Mouse (Mus musculus): Measurements from ENCODE around the gene Cenpv. TPM values are rescaled to one million over a fixed set of nuclear protein-coding genes. Genes with fewer than 3 reads are reported as not detected.

The Cenpv gene
- 10 to 100 TPM; 37.5 to 42.7 TPM for total RNA-seq (2021)
- long read RNA-seq, transcript Cenpv-201 (5 exons, 1,032 nt), result major isoform, 28 of 31 reads
- long read RNA-seq, partial matches to known transcripts, result 1 of 31 reads
- long read RNA-seq, other reads (novel, unspliced or antisense), result 2 of 31 reads

DNA sequence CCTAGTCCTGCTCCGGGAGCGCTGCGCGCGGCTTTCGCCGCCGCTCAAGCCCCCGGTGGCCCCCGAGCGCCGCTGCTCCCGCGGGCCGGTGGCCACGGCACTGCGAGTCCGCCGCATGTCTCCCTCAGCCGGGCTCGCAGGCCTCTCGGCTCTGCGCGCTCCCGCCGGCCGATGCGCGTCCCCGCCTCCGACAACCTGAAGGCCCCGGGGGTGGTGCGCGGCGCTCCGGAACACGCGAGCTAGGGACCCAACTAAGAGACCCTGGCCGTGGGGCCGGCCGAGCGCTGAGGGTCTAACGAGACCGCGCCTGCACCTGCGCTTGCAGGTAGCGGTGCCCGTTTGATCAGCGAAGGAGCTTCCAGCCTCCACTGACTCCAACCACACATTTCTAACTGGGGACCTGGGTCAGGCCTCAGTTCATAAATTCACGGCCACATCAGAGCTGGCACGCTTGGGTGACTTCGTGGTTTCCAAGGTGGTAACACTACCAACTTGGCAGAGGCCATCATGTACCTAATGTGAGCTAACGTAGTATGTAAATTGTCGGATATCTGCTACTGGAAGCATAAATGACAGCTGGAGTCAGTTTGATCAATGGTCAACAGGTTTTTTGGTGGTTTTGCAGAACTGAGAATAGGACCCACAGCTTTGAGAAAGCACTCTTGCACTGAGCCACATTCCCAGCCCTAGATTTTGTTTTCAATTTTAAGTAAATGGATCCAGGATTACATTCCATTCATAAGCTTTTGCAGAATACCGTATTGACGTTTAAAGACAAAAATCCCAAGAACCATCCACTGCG is at the start of gene Cenpv:
TSS of gene Cenpv (minus strand) at position 173 of the 802 bp plus-strand sequence.
- peak; percentile 40 to 69 for DNase-seq (ENCODE audit: low spot score in 2 of 2)

DNA sequence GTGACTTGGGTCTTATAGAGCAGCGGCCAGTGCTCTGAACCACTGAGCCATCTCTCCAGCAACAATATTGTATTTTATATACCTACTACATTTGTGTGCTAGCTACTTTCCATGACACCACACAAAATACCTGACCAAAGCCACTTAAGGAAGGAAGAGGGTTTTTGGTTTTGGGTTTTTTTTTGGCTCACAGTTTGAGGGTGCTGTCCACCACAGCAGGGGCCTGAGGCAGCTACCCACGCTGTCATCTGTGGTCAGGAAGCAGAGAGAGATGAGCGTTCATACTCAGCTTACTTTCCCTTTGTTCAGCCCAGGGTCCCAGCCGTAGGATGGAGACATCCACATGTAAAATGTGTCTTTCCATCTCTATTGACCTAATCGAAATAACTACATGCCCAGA is 48.0 kb upstream of the Cenpv start:
- DNase-seq (ENCODE audit: low spot score in 2 of 2), result no peak

DNA sequence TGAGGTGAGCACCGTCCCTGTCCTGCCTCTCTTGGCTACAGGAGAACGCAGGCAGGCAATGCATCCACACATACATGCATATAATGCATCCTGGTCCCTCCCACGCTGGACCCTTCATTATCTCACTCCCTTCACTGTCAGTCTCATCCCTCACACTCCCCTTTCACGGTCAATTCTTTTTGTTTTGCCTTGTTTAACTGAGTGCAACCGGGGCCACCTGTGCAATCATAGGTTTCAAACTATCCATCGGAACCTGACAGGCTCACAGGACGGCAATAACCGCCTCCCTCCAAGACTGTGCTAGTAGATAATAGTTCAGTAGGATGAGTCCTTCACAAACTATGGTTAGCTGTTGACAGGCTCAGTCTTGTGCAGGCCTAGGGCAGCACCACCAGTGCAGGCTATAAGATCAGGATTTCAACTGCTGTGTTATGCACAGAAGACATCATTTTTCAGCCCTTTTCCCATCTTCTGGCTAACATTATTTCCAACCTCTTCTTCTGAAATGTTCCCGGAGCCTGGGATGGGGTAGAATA is 45.7 kb upstream of the Cenpv start:
- DNase-seq (ENCODE audit: low spot score in 2 of 2), result no peak

DNA sequence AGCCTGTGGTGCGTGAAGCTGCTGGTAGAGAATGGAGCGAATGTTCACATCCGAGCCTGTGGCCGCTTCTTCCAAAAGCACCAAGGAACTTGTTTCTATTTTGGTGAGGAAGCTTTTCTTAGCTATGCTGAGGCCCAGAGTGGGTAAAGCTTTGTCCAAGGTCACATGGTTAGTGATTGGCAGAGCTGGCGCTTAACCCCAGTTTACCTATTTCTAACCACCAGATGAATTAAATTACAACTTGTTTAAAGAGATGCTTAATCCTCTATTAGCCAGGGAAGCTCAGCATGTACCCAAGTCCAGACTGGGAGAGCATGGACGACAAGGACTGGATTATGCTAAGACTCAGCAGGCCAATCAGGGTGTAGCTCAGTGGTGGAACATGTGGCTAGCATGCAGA is 44.0 kb upstream of the Cenpv start:
- DNase-seq (ENCODE audit: low spot score in 2 of 2), result no peak

DNA sequence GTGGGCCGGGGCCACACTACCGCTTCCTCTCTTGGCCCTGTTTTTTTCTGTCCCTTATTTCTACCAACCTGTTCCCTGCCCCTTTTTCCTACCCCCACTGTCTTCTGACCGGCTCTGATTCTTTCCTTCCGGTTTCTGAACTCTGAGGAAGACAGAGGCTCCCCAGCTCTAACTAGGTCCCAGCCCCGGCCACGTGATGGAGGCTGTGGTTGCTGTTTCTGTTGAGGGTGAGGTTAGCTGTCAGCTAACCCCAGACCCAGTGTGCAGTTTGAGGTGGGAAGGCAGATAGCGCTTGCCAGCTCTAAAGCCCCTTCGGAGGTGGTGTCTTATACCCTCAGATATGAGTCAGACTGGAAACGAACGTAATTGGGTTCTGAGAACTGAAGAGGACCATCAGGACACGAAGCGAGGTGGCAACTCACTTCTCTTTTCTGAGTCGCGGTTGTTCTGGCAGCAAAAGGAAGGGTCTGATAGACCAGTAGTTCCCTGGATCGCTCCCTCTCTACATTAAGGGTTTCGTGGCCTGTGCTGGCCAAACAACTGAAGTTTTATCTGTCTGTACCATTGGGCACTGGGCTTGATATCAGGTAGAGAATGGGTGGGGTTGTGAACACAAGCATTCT is 37.6 kb upstream of the Cenpv start:
- no peak for DNase-seq (ENCODE audit: low spot score in 2 of 2)

DNA sequence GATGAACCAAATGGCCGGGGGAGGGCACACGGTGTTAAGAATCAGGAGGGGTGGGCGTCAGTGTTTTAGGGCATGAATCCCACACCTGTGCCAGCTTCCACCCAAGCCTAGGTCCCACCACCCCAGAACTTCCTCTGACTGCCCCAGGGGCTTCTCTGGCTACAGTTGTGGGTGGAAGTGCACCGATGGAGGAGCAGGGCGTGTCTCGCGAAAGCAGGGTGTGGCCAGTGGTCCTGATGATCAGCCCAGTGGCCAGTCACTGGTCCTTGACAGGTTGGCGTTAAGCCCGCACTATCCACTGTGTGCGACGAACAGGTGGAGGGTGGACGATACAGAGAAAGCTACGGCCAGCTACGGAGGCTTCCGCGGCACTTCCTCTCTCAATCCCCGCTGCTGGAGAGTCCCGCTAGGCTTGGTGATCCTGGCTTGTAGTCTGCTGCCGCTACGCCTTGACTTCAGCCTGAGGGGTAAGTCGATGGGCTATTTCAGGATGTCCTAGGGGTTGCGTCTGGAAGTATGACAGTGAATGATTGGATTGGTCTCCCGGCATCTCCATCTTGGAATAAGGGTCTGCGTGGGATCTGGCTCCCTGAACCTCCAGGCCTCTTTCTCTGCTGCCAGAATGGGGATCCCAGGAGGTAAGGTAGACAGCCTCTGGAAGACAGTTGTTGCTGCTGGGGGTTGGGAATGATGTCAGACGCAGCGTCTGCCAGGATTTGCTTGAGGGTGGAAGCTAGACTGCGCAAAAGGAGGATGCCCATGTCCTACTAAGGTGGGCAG is 36.8 kb upstream of the Cenpv start:
- DNase-seq (ENCODE audit: low spot score in 2 of 2), result peak; percentile 37 to 42

DNA sequence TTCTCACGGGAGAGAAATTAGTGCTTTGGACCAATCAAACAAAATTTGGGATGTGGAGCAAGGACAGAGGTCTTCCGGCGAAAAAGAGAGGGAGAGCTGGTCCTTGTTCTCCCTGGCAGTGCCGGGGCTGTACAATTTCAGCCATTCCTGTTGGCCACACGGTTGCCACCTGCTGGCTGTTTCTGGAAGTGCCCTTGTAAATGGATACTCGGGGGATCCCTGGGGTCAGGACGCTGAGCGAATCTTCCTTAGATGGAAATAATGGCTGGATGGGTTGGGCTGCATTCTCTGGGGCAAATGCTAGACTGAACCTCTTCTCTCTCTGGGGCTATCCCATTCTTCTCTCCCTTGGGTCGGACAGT is 36.2 kb upstream of the Cenpv start:
- DNase-seq (ENCODE audit: low spot score in 2 of 2), result peak; percentile 74 to 93

DNA sequence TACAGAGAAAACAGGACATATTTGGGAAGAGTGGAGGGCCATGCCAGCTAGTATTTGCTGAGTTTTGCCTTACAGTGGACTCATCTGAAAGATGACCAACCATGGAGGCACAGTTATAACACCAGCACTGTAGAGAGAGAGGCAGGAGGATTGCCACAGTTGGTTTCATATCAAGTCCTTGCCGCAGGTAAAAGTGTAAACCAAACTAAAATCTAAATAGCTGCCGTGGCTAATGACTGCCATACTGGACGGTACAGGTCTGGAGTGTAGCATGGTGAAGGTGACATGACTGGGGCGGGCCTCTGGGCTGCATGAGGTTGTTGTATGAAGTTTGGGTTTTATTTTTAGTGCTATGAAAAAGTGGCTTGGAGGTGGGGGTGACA is 35.6 kb upstream of the Cenpv start:
- no peak for DNase-seq (ENCODE audit: low spot score in 2 of 2)

DNA sequence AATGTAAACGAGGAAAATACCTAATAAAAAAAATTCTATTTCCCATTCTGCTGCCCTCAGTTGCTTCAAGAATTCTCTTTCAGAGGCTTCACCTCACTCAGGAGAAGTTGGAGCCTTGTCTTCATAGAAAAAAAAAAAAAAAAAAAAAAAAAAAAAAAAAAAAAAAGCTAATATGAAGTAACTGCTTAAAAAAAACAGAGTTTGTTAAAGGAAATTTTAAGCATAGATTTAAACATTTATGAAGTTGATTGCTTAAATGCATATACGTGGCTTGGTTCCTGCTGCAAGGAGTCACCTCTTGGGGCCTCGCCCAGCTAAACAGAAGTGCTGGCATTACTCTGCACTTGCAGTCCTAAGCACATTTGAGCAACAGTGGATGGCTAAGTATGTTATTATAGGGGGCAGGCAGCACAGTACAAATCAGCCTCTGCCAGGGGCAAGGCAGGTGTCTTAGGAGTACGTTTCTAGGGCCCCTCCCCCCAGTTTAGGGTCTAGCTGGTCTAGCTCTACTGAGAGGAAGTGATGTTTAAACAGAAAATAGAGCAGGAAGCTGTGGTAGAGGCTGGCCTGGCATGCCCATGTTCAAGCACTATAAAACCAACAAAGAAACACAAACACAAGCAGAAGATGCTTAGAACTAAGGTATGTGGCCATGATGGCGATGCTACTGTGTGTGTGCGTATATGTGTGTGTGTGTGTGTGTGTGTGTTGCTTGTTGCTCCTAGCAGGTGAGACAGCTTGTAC is 35.1 kb upstream of the Cenpv start, which contains the start of gene Trpv2:
TSS of gene Trpv2 (plus strand) at position 528 of the 744 bp plus-strand sequence.
- no peak for DNase-seq (ENCODE audit: low spot score in 2 of 2)

DNA sequence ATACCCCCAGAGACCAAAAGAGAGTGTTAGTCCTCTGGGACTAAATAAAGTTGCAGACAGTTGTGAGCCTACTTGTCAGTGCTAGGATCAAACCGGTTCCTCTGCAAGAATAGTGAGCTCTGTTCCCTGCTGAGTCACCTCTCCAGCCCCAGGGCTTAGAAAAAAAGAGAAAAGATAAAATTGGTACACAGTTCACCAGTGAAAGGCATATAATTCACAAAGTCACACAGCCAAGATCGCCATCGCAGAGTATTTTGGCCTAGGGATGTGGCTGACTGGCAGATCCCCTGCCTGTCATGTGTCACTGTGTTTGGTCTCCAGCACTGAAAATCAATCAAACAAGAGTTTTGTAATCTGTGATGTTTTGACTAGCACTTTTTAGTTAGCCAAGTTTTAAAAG is 29.2 kb upstream of the Cenpv start:
- no peak for DNase-seq (ENCODE audit: low spot score in 2 of 2)

DNA sequence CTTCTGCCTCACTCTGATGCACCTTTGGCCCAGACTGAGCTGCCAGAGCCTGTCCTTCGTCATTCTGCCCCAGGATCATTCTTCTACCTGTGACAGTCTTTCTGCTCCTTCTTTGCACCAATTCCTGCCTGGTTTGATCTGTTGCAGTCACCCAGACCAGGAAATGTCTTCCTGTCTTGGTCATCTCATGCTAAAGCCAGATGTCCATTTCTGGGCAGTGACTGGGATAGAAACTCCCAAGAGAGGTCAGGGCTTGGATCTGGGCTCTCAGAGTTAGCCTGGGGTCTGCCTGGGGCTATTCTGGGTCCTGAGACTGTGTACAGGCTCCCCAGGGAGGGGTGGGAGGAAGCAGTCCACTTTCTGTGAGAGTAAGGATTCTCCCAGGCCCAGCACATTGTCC is 27.1 kb upstream of the Cenpv start:
- DNase-seq (ENCODE audit: low spot score in 2 of 2), result no peak

DNA sequence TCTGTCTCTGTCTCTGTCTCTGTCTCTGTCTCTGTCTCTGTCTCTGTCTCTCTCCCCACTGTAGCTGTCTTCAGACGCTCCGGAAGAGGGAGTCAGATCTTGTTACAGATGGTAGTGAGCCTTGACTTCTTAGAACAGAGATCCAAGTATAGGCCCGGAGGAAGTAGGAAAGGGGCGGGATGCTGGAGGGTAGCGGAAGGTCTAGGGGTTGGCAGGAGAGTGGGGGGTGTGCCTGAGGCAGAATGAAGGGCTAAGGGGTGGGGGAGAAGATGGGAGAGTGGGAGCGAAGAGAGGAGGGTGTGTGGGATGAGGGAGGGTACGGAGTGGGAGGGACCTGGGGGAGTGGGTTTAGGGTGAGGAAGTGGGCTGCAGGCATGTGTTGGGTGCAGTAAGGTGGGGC is 26.7 kb upstream of the Cenpv start:
- DNase-seq (ENCODE audit: low spot score in 2 of 2), result no peak

DNA sequence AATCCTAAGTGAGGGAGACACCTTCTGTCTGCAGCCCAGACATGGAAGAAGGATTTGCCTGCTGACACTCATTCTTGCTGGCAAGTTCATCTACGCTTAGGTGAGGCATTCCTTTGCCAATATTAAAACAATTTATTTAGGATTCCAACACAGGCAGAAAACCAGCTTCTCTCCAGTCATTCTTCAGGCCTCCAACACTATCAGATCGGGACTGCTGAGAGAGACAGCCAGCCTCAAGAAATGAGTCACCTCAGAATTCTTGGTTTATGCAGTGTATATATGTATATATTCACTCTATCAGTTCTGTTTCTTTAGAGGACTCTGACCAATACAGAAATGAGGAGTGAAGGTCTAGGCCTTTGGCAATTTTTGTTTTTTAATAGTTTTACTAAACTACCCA is 24.5 kb upstream of the Cenpv start:
- no peak for DNase-seq (ENCODE audit: low spot score in 2 of 2)

DNA sequence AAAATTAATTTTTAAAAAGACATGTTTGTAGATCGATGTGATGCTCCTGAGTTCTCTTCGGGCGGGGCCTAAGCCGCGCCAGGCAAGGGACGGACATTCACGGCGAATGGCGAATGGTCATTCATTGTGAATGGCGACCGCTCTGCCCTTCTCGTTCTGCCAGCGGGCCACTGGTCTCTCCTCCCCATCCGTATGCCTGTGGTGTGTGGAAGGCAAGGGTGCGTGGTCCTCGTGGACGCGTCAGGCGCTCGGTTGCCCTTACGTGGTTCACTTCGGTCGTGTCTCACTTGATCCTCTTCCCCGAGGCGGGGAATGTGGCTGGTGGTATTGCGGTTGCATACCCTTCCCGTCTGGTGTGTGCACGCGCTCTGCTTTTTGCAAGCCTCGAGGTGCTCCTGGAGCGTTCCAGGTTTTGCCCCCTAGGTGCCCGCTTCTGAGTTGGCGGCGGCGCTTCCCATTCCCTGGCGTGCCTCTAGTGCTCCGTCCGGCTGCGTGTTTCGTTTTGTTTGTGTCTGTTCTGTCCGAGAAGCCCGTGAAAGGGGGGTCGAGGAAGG is 21.5 kb upstream of the Cenpv start:
- no peak for DNase-seq (ENCODE audit: low spot score in 2 of 2)

DNA sequence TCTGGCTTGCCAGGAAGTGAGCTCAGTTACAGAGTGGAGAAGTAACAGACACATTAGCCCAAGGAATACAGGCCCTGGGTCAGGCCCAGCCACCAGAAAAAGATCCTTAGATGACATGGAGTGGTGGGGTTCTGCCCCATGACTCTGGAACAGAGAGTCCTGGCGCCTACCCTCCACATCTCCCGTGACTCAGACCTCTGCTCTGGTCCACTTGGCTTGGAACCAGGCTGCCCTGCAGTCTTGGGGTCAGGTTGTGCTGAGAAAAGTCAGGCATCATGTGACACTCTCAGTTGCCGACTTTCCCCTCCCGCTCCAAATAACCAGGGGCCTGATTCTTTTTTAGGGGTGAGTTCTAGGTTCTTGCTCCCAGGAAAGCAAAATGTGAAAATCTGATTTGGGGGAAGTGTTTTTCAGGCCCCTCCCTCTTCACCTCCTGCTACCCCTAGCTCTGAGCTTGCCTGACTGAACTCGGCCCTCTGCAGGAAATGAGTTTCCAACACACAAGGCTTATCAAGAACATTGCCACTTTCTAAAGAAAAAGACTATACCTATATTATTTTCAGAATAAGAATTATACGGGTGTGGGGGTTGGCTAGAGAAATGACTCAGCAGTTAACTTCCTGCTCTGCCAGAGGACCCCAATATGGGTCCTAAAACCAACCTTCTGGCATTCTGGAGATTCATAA is 20.0 kb upstream of the Cenpv start:
- DNase-seq (ENCODE audit: low spot score in 2 of 2), result no peak

DNA sequence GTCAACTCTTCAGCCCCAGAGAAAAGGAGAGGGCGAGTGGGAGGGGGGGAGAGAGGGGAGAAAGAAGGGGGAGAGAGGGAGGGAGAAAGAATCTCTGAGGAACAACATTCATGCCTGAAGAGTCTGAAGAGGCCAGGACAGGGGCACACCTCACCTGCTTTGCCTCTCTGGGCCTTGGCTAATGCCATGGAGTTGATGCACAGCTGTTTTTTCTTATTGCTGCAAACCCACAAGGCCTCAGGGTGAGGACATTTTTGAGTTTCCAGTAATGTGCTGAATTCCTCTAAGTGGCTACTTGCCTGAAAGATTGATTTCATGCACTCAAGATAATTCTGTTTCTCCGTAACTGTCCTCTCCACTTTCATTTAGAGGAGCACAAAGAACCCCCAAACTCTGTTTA is 19.1 kb upstream of the Cenpv start:
- DNase-seq (ENCODE audit: low spot score in 2 of 2), result no peak

DNA sequence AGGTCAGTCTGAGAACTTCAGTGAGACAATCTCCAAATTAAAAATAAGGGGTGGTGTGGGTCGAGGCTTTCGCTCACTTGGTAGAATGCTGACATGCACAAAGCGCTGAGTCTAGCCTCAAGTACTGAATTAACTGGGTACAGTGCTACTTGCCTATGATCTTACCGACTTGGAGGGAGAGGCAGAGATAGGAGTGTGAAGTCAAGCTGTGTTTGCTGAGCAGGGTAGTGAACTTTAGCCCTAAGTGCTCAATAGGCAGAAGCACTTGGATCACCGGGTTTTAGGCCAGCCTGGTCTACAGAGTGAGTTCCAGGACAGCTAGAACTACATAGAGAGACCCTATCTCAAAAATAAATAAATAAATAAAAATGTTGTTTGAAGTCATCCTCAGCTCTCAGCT is 18.1 kb upstream of the Cenpv start:
- DNase-seq (ENCODE audit: low spot score in 2 of 2), result no peak

DNA sequence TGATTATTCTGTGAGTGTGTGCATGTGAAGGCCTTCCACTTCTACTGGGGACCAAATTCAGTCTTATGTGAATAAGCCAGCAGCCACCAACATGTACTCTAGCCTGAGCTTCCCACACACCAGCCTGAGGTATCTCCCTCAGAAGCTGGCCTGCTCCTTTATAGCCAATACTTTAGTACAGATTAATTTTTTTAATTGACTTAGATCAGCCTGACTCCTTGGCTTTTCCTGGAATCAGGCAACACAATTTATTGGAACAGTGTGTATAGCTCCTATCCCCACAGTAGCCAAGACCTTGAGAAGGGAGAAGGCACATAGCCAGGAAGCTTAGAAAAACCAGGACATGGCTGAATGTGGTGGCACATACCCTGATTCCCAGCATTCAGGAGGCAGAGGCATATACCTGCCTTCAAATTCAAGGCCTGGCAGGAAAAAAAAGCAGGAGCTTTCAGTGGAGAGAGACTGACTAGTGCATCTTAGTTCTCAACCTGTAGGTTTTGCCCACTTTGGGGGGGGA is 16.9 kb upstream of the Cenpv start:
- no peak for DNase-seq (ENCODE audit: low spot score in 2 of 2)

DNA sequence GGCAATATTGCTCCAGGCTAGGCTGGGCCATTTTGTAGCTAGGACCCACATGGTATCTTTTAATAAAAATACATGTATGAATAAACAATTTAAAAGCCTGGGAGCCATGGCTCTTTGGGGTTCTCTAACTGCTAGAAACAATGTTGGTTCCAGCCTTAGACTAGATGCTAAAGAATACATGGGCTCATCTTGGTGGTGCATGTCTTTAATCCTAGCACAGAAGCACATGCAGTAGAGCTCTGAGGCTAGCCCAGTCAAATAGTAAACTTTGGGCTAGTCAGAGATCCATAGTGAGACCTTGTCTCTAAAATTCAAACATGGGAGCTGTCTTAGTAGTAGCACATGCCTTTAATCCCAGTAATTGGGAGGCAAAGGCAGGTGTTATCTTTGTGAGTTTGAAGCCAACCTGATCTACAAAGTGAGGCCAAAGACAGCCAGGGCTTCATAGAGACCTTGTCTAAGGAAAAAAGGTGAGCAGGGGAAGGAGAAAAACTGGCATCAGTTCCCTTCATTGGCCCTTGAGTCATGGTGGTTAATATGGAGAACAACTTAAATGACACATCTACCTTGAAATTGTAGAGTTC is 16.0 kb upstream of the Cenpv start:
- no peak for DNase-seq (ENCODE audit: low spot score in 2 of 2)
